Mouse (Mus musculus): ENCODE data around the gene Gm4737. TPM values are rescaled to one million over a fixed set of nuclear protein-coding genes. Genes with fewer than 3 reads are reported as not detected.
"Not testable (repeated sequence)": the region's sequence is repeated elsewhere in the genome, so short reads cannot be mapped to it uniquely, and the experiment has no call there.

The Gm4737 gene
- polyA plus RNA-seq (2016; fragmentation: Nextera tagmentation; extraction: Ambion mirVana), result 4.1 and 5.3 TPM in 2 replicates

GRCm38 (mm10) chr16:46154832-46155231, at the start of gene Gm4737:
TSS of gene Gm4737 (minus strand) at chr16:46155077.
- WGBS, result 95% methylated on average over 12 of the region's 16 CpGs
- not testable (repeated sequence) for H3K27ac ChIP-seq; H3K9me3 ChIP-seq (replicated peaks); H3K27me3 ChIP-seq (ENCODE audit: low read depth, poor library complexity, severe bottlenecking); H3K4me1 ChIP-seq; DNase-seq (ENCODE audit: low spot score); H3K4me3 ChIP-seq; H3K36me3 ChIP-seq

GRCm38 (mm10) chr16:46195792-46196191, 40.9 kb upstream of the Gm4737 start:
- WGBS, result 93% methylated on average over 5 of the region's 5 CpGs
- DNase-seq (ENCODE audit: low spot score), result no peak
- Histone ChIP-seq H3K4me1 (no peaks in the 10 kb centered on the region), H3K36me3 (no peaks in the 10 kb centered on the region), H3K27me3 (ENCODE audit: low read depth, poor library complexity, severe bottlenecking) (no peaks in the 10 kb centered on the region), H3K4me3 (no peak overlapping the region), H3K9me3 (replicated peaks) (no peaks in the 10 kb centered on the region), H3K27ac (no peak overlapping the region)

- H3K4me1 ChIP-seq, result no peaks in the 10 kb centered on the region
- no peak overlapping the region for H3K27ac ChIP-seq
- WGBS, result 89% methylated on average over 5 of the region's 5 CpGs
- H3K36me3 ChIP-seq, result no peaks in the 10 kb centered on the region
- DNase-seq (ENCODE audit: low spot score), result no peak
- no peaks in the 10 kb centered on the region for H3K9me3 ChIP-seq (replicated peaks)
- no peak overlapping the region for H3K4me3 ChIP-seq
- H3K27me3 ChIP-seq (ENCODE audit: low read depth, poor library complexity, severe bottlenecking), result no peaks in the 10 kb centered on the region
These were observed 28.2 kb upstream of the Gm4737 start for GRCm38 (mm10) chr16:46183096-46183495.

- Histone ChIP-seq H3K4me3 (no peak overlapping the region), H3K27ac (no peak overlapping the region), H3K36me3 (no peaks in the 10 kb centered on the region), H3K9me3 (replicated peaks) (no peaks in the 10 kb centered on the region), H3K4me1 (no peaks in the 10 kb centered on the region), H3K27me3 (ENCODE audit: low read depth, poor library complexity, severe bottlenecking) (no peaks in the 10 kb centered on the region)
- WGBS, result 81% methylated on average over 4 of the region's 4 CpGs
- DNase-seq (ENCODE audit: low spot score), result no peak
These were observed 23.4 kb upstream of the Gm4737 start for GRCm38 (mm10) chr16:46178121-46178801.

- no peaks in the 10 kb centered on the region for H3K4me1 ChIP-seq
- no peak overlapping the region for H3K27ac ChIP-seq
- H3K9me3 ChIP-seq (replicated peaks), result no peaks in the 10 kb centered on the region
- H3K36me3 ChIP-seq, result no peaks in the 10 kb centered on the region
- no peak overlapping the region for H3K4me3 ChIP-seq
- no peak for DNase-seq (ENCODE audit: low spot score)
- H3K27me3 ChIP-seq (ENCODE audit: low read depth, poor library complexity, severe bottlenecking), result no peaks in the 10 kb centered on the region
These were observed 18.2 kb upstream of the Gm4737 start for GRCm38 (mm10) chr16:46173039-46173438.

- H3K27ac ChIP-seq, result no peak overlapping the region
- H3K9me3 ChIP-seq (replicated peaks), result no peaks in the 10 kb centered on the region
- WGBS, result 78% methylated on average over 3 of the region's 3 CpGs
- H3K27me3 ChIP-seq (ENCODE audit: low read depth, poor library complexity, severe bottlenecking), result no peaks in the 10 kb centered on the region
- no peaks in the 10 kb centered on the region for H3K4me1 ChIP-seq
- no peaks in the 10 kb centered on the region for H3K36me3 ChIP-seq
- H3K4me3 ChIP-seq, result no peak overlapping the region
- DNase-seq (ENCODE audit: low spot score), result no peak
These were observed 12.1 kb upstream of the Gm4737 start for GRCm38 (mm10) chr16:46166971-46167370.

GRCm38 (mm10) chr16:46165305-46165704, 10.4 kb upstream of the Gm4737 start:
- DNase-seq (ENCODE audit: low spot score), result no peak
- Histone ChIP-seq H3K27ac (no peak overlapping the region), H3K4me3 (no peak overlapping the region), H3K9me3 (replicated peaks) (no peaks in the 10 kb centered on the region), H3K27me3 (ENCODE audit: low read depth, poor library complexity, severe bottlenecking) (no peaks in the 10 kb centered on the region), H3K4me1 (no peaks in the 10 kb centered on the region), H3K36me3 (no peaks in the 10 kb centered on the region)
- WGBS, result 94% methylated on average over 4 of the region's 4 CpGs

- H3K4me3 ChIP-seq, result no peak overlapping the region
- no peak overlapping the region for H3K27ac ChIP-seq
- DNase-seq (ENCODE audit: low spot score), result no peak
- no peaks in the 10 kb centered on the region for H3K4me1 ChIP-seq
- no peaks in the 10 kb centered on the region for H3K36me3 ChIP-seq
- H3K9me3 ChIP-seq (replicated peaks), result no peaks in the 10 kb centered on the region
- no peaks in the 10 kb centered on the region for H3K27me3 ChIP-seq (ENCODE audit: low read depth, poor library complexity, severe bottlenecking)
These were observed 3.7 kb downstream of the Gm4737 start for GRCm38 (mm10) chr16:46151141-46151540.

- no peak overlapping the region for H3K4me3 ChIP-seq
- H3K9me3 ChIP-seq (replicated peaks), result no peaks in the 10 kb centered on the region
- no peak for DNase-seq (ENCODE audit: low spot score)
- 81% methylated on average over 3 of the region's 3 CpGs for WGBS
- no peaks in the 10 kb centered on the region for H3K27me3 ChIP-seq (ENCODE audit: low read depth, poor library complexity, severe bottlenecking)
- H3K27ac ChIP-seq, result no peak overlapping the region
- no peaks in the 10 kb centered on the region for H3K4me1 ChIP-seq
- no peaks in the 10 kb centered on the region for H3K36me3 ChIP-seq
These were observed 6.1 kb downstream of the Gm4737 start for GRCm38 (mm10) chr16:46148661-46149341.

GRCm38 (mm10) chr16:46146962-46147361, 7.9 kb downstream of the Gm4737 start:
- Histone ChIP-seq H3K27me3 (ENCODE audit: low read depth, poor library complexity, severe bottlenecking) (no peaks in the 10 kb centered on the region), H3K36me3 (no peaks in the 10 kb centered on the region), H3K27ac (no peak overlapping the region), H3K9me3 (replicated peaks) (no peaks in the 10 kb centered on the region), H3K4me1 (no peaks in the 10 kb centered on the region), H3K4me3 (no peak overlapping the region)
- DNase-seq (ENCODE audit: low spot score), result no peak
- 84% methylated on average over 3 of the region's 3 CpGs for WGBS

GRCm38 (mm10) chr16:46122238-46122637, 32.6 kb downstream of the Gm4737 start:
- no peaks in the 10 kb centered on the region for H3K4me1 ChIP-seq
- no peaks in the 10 kb centered on the region for H3K36me3 ChIP-seq
- no peak overlapping the region for H3K4me3 ChIP-seq
- no peaks in the 10 kb centered on the region for H3K27me3 ChIP-seq (ENCODE audit: low read depth, poor library complexity, severe bottlenecking)
- no peak for DNase-seq (ENCODE audit: low spot score)
- H3K9me3 ChIP-seq (replicated peaks), result no peaks in the 10 kb centered on the region
- H3K27ac ChIP-seq, result no peak overlapping the region

GRCm38 (mm10) chr16:46121420-46121819, 33.5 kb downstream of the Gm4737 start:
- Histone ChIP-seq H3K36me3 (no peaks in the 10 kb centered on the region), H3K4me3 (no peak overlapping the region), H3K27me3 (ENCODE audit: low read depth, poor library complexity, severe bottlenecking) (no peaks in the 10 kb centered on the region), H3K4me1 (no peaks in the 10 kb centered on the region), H3K9me3 (replicated peaks) (no peaks in the 10 kb centered on the region), H3K27ac (no peak overlapping the region)
- 61% methylated on average over 2 of the region's 2 CpGs for WGBS
- DNase-seq (ENCODE audit: low spot score), result no peak

- no peaks in the 10 kb centered on the region for H3K27me3 ChIP-seq (ENCODE audit: low read depth, poor library complexity, severe bottlenecking)
- H3K9me3 ChIP-seq (replicated peaks), result no peaks in the 10 kb centered on the region
- H3K4me3 ChIP-seq, result no peak overlapping the region
- WGBS, result 52% methylated on average over 3 of the region's 3 CpGs
- H3K27ac ChIP-seq, result no peak overlapping the region
- H3K36me3 ChIP-seq, result no peaks in the 10 kb centered on the region
- no peaks in the 10 kb centered on the region for H3K4me1 ChIP-seq
- DNase-seq (ENCODE audit: low spot score), result no peak
These were observed 34.3 kb downstream of the Gm4737 start for GRCm38 (mm10) chr16:46120607-46121006.

GRCm38 (mm10) chr16:46120020-46120419, 34.9 kb downstream of the Gm4737 start, which contains the start of gene Cd96:
TSS of gene Cd96 (minus strand) at chr16:46120251.
- H3K4me3 ChIP-seq, result no peak within 1 kb of the TSS
- H3K27ac ChIP-seq, result no peak within 1 kb of the TSS
- H3K36me3 ChIP-seq, result no peaks in the 10 kb centered on the region
- DNase-seq (ENCODE audit: low spot score), result no peak
- WGBS, result 89% methylated on average over 10 of the region's 10 CpGs
- no peaks in the 10 kb centered on the region for H3K27me3 ChIP-seq (ENCODE audit: low read depth, poor library complexity, severe bottlenecking)
- H3K9me3 ChIP-seq (replicated peaks), result no peaks in the 10 kb centered on the region
- no peaks in the 10 kb centered on the region for H3K4me1 ChIP-seq

Measured in limb, embryonic 10.5 days (tissue).